Comparison of ENCODE assay signal across 15 mouse cellular contexts in genomic region chr7:34888891-34889290, GRCm38 (mm10). TPM values are rescaled to one million over a fixed set of nuclear protein-coding genes. Genes with fewer than 3 reads are reported as not detected.
DNase-seq lines count a peak whose midpoint lies in the region; ATAC-seq and TF ChIP-seq lines count a peak whose summit lies in the region.
"Had no signal": no experiment of that assay in that cellular context is flagged by ENCODE, and none has a peak within 500 bp of the region (broad histone marks: within the 10 kb centered on the region; RNA-seq: fewer than 3 reads in every experiment).

No protein-coding gene starts in this region.

- no peak overlapping the region for H3K4me3 ChIP-seq in midbrain, embryonic 16.5 days (ENCODE audit: low read depth, low read length)
- H3K4me3 ChIP-seq in midbrain, embryonic 13.5 days (replicated peaks), result no peak overlapping the region
- H3K4me3 ChIP-seq in midbrain, postnatal 0 days (ENCODE audit: low read depth, low read length), result no peak overlapping the region
- H3K4me3 ChIP-seq in liver, postnatal 0 days (ENCODE audit: low read depth, low read length), result no peak overlapping the region
- H3K4me3 ChIP-seq: erythroblast, embryonic 14.5 days; heart, embryonic 15.5 days; hindbrain, embryonic 13.5 days; lung, embryonic 15.5 days; megakaryocyte, embryonic 14.5 days had no signal

- no peaks in the 10 kb centered on the region for H3K4me1 ChIP-seq in midbrain, embryonic 16.5 days (ENCODE audit: control insufficient read depth, insufficient read depth, low read length)
- H3K4me1 ChIP-seq in midbrain, embryonic 13.5 days (replicated peaks), result 0 out of 2 replicates have a peak, but pooled peaks cover 3% of the 10 kb centered on the region
- H3K4me1 ChIP-seq in midbrain, postnatal 0 days (ENCODE audit: insufficient read depth, low read length), result no peaks in the 10 kb centered on the region
- H3K4me1 ChIP-seq in liver, postnatal 0 days (ENCODE audit: insufficient read depth), result no peaks in the 10 kb centered on the region
- H3K4me1 ChIP-seq: heart, embryonic 15.5 days; lung, embryonic 15.5 days; megakaryocyte, embryonic 14.5 days had no signal

- DNase-seq in frontal cortex, postnatal 25 days (ENCODE audit: low spot score in 2 of 2), result no peak
- peak; percentile 16 for DNase-seq in midbrain, postnatal 0 days (ENCODE audit: low spot score)
- DNase-seq in thymus, postnatal 25 days, result no peak
- no peak for DNase-seq in liver, postnatal 0 days
- DNase-seq: cerebellum, postnatal 25 days; kidney, adult 8-10 months; liver had no signal

- H3K9me3 ChIP-seq in midbrain, embryonic 16.5 days (replicated peaks; ENCODE audit: control insufficient read depth, low read length, poor library complexity, severe bottlenecking), result no peaks in the 10 kb centered on the region
- H3K9me3 ChIP-seq in midbrain, embryonic 13.5 days, result no peaks in the 10 kb centered on the region
- no peaks in the 10 kb centered on the region for H3K9me3 ChIP-seq in midbrain, postnatal 0 days (ENCODE audit: low read length)
- H3K9me3 ChIP-seq in liver, postnatal 0 days (ENCODE audit: low read length), result no peaks in the 10 kb centered on the region
- H3K9me3 ChIP-seq: heart, embryonic 15.5 days; lung, embryonic 15.5 days had no signal

- ATAC-seq in frontal cortex, adult (ENCODE audit: low TSS enrichment), result peak; percentile 55
- 0 out of 2 replicates have a peak, but pooled peaks have one; percentile 21 for ATAC-seq in midbrain, embryonic 16.5 days
- ATAC-seq in midbrain, embryonic 13.5 days, result no peak
- ATAC-seq in midbrain, postnatal 0 days (ENCODE audit: low FRiP score), result no peak
- no peak for ATAC-seq in liver, postnatal 0 days

- no peak for TF ChIP-seq CTCF in midbrain, postnatal 0 days (IDR thresholded peaks at IDR 0.05)
- TF ChIP-seq CTCF in liver, postnatal 0 days (IDR thresholded peaks at IDR 0.05; ENCODE audit: low read depth), result no peak

- H3K4me2 ChIP-seq in midbrain, embryonic 16.5 days (ENCODE audit: low read length), result no peak overlapping the region
- H3K4me2 ChIP-seq in midbrain, embryonic 13.5 days (replicated peaks), result no peak overlapping the region
- H3K4me2 ChIP-seq in midbrain, postnatal 0 days (ENCODE audit: low read depth, low read length, poor library complexity, severe bottlenecking), result no peak overlapping the region
- no peak overlapping the region for H3K4me2 ChIP-seq in liver, postnatal 0 days (ENCODE audit: low read depth, low read length)
- H3K4me2 ChIP-seq: heart, embryonic 15.5 days; hindbrain, embryonic 13.5 days; lung, embryonic 15.5 days had no signal

- H3K36me3 ChIP-seq in midbrain, embryonic 16.5 days (ENCODE audit: control insufficient read depth, insufficient read depth, low read length), result no peaks in the 10 kb centered on the region
- no peaks in the 10 kb centered on the region for H3K36me3 ChIP-seq in midbrain, embryonic 13.5 days
- no peaks in the 10 kb centered on the region for H3K36me3 ChIP-seq in midbrain, postnatal 0 days (ENCODE audit: insufficient read depth, low read length)
- H3K36me3 ChIP-seq in liver, postnatal 0 days (replicated peaks; ENCODE audit: insufficient read depth, low read length), result no peaks in the 10 kb centered on the region
- H3K36me3 ChIP-seq: heart, embryonic 15.5 days; hindbrain, embryonic 13.5 days; lung, embryonic 15.5 days had no signal

- no peaks in the 10 kb centered on the region for H3K27me3 ChIP-seq in midbrain, embryonic 16.5 days (ENCODE audit: control insufficient read depth, insufficient read depth, low read depth, low read length)
- no peaks in the 10 kb centered on the region for H3K27me3 ChIP-seq in midbrain, embryonic 13.5 days
- H3K27me3 ChIP-seq in midbrain, postnatal 0 days (ENCODE audit: insufficient read depth, low read length), result no peaks in the 10 kb centered on the region
- H3K27me3 ChIP-seq in liver, postnatal 0 days (ENCODE audit: insufficient read depth, low read length), result no peaks in the 10 kb centered on the region
- H3K27me3 ChIP-seq: heart, embryonic 15.5 days; hindbrain, embryonic 13.5 days; lung, embryonic 15.5 days had no signal

- no peak overlapping the region for H3K27ac ChIP-seq in midbrain, embryonic 16.5 days (ENCODE audit: low read length)
- H3K27ac ChIP-seq in midbrain, embryonic 13.5 days, result no peak overlapping the region
- no peak overlapping the region for H3K27ac ChIP-seq in midbrain, postnatal 0 days (ENCODE audit: low read depth, low read length)
- H3K27ac ChIP-seq in liver, postnatal 0 days (ENCODE audit: low read depth), result no peak overlapping the region
- H3K27ac ChIP-seq: heart, embryonic 15.5 days; hindbrain, embryonic 13.5 days; lung, embryonic 15.5 days had no signal

- 45% methylated on average over 12 of the region's 12 CpGs for WGBS in midbrain, embryonic 16.5 days
- WGBS in midbrain, embryonic 13.5 days, result 53% methylated on average over 12 of the region's 12 CpGs
- 47% methylated on average over 12 of the region's 12 CpGs for WGBS in midbrain, postnatal 0 days
- 74% methylated on average over 12 of the region's 12 CpGs for WGBS in liver, postnatal 0 days (ENCODE audit: insufficient replicate concordance)

- H3K9ac ChIP-seq in midbrain, embryonic 16.5 days (ENCODE audit: low read depth, low read length), result no peak overlapping the region
- no peak overlapping the region for H3K9ac ChIP-seq in midbrain, embryonic 13.5 days (replicated peaks)
- H3K9ac ChIP-seq in midbrain, postnatal 0 days (replicated peaks; ENCODE audit: low read length, poor library complexity, severe bottlenecking), result no peak overlapping the region
- no peak overlapping the region for H3K9ac ChIP-seq in liver, postnatal 0 days (replicated peaks)
- H3K9ac ChIP-seq: heart, embryonic 15.5 days; hindbrain, embryonic 13.5 days; lung, embryonic 15.5 days had no signal

- TF ChIP-seq EP300 in liver, postnatal 0 days (IDR thresholded peaks at IDR 0.05; ENCODE audit: low read depth), result no peak

RNA-seq across cellular contexts. Expression of gene Pepd, which starts 23.3 kb away (rescaled TPM):
- polyA plus RNA-seq in midbrain, embryonic 16.5 days (2015; fragmentation: Nextera tagmentation; extraction: Ambion mirVana), result 62.7 and 68.6 TPM in 2 replicates
- 55.5 and 56.0 TPM in 2 replicates for polyA plus RNA-seq in midbrain, embryonic 13.5 days (2015; fragmentation: Nextera tagmentation; extraction: Ambion mirVana)
- 57.4 and 60.8 TPM in 2 replicates for total RNA-seq in midbrain, postnatal 0 days (2014; rRNA removed)
- polyA plus RNA-seq in midbrain, postnatal 0 days (2015; fragmentation: Nextera tagmentation; extraction: Ambion mirVana), result 69.8 and 70.1 TPM in 2 replicates
- 27.5 and 30.2 TPM in 2 replicates for polyA plus RNA-seq in liver, postnatal 0 days (2015; fragmentation: Nextera tagmentation; extraction: Ambion mirVana)

Comparison
In these comparisons a context has a peak if more than half of its experiments do, and no peak if none do; other contexts are left out.
1. ATAC-seq: peak in frontal cortex, adult (single experiment) and midbrain, embryonic 16.5 days (single experiment); none in midbrain, embryonic 13.5 days (single experiment), midbrain, postnatal 0 days (single experiment) and liver, postnatal 0 days (single experiment).